Mouse (Mus musculus) right cerebral cortex, postnatal 25 days (tissue): Measurements from ENCODE around the gene Mrpl22.
A peak's percentile ranks its signal among the peaks of the same experiment; 100 is the strongest.
"Not testable (repeated sequence)": the region's sequence is repeated elsewhere in the genome, so short reads cannot be mapped to it uniquely, and the experiment has no call there.

Source experiments
- DNase-seq: peaks from one replicate; pipeline ENCODE4 v3.0.0; 2022

Gene Mrpl22

DNA sequence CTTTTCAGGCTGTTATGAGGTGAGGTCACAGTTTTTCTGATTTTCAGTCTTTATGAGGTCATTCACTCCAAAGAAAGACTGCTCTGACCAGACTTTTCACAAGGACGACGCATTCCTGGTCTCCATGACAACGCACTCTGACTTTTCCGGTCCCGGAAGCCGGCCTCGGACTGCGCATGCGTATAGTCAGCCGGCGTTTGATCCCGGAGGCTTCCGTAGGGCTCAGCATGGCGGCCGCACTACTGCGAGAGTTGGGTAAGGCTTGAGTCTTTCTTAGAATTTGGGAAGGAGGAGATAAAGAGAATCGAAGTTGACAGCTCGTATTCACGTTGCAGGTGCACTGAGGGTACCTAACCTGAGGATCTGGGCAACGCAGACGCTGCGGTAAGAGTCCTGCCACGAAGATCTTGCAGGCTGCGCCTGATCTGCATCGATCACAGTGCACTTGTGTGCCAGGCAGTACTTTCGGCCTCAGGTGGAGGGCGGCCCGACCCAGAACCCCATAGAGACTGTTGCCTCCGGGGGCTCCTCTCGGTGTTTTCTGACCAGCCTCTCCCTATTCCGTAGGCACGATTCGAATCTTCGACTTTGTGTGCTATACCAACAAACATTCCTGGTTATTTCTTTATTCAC, at the start of gene Mrpl22:
Mrpl22 (plus strand) TSS at position 203 of the 633 bp plus-strand sequence.
- DNase-seq = peak; percentile 94

DNA sequence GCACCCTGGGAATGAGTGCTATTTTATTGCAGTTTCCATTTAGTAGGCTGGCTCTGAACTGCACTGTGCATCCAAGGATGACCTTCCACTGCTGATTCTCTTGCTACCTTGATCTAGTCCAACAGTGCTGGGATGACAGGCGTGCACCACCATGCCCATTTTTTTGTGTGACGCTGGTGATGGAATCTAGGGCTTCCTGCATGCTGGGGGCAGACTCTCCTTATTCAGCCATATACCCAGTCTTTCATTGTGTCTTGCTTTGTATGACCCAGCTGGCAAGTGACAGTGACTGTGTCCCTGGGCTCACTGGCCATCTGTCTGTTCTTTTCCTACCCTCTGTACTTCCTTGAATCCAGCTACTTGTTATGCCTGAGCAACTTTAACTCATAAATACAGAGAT, 47.8 kb upstream of the Mrpl22 start:
- no peak for DNase-seq

DNA sequence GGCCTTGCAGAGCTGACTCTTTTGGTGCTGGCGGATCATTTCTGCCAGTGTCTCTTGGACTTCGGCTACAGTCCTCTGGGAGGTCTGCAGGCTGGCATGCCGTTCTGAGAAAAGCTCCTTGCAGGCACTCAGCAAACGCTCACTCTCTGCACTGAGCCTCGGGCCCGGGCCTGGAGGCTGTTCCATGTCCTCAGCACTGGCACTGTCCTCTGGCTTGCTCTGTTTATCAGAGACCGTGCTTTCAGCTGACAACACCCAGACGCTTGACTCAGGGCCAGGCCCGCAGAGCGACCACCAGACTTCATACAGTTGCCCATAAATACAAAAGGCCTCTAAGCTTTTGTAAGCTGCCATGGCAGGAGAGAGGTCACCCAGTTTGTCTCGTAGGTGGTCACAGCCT, 46.4 kb upstream of the Mrpl22 start:
- no peak for DNase-seq

DNA sequence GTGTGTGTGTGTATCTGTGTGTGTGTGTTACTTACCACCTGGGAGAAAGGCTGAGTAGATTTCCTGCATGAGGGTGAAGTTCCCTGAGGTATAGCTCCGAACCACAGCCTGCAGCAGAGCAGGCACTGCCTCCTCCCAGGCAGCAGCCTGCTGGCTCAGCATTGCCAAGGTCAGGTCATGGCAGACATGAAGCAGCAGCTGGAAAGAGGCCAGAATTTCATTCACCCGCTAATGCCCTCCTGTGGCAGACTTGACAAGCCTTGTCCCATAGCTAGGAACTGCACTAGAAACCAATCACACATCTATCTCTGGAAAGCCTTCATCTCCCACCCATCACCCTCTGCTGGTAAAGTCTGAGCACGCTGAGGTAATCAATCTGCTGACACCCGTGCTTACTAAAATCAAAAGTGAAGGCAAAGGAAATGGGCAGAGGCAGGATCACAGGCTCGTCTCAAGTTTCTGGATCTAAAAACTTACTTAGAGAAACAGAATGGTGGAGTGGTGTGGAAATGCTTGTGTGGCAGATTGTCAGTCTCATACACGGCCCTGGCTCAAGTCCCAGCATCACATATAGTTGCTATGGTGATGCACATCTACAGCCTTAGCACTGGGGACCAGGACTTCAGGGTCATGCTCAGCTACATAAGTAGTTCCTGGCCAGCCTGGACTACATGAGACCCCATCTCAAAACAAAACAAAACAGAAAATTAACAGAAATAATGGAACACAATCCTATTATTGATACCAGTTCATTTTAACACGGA, 44.9 kb upstream of the Mrpl22 start:
- peak; percentile 31 for DNase-seq

DNA sequence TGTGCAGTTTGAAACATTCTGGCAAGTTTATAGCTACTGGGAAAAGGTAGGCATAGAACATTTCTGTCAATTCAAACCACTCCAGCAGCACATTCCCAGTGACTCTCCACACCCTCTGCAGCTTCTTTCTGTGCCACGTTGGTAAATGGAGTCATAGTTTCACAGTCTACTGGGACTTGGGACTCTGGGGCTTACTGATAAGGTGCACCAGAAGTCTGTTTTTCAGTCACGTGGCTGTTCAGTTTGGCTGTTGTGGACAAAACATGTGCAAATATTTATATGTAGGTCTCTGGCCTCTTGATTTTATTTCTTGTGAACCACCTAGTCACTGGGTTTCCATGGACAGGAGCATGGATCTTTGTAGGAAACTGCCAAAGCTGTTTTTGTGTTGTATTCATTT, 43.9 kb upstream of the Mrpl22 start:
- no peak for DNase-seq

GRCm38 (mm10) chr11:58129302-58129843, 42.1 kb upstream of the Mrpl22 start:
- no peak for DNase-seq

DNA sequence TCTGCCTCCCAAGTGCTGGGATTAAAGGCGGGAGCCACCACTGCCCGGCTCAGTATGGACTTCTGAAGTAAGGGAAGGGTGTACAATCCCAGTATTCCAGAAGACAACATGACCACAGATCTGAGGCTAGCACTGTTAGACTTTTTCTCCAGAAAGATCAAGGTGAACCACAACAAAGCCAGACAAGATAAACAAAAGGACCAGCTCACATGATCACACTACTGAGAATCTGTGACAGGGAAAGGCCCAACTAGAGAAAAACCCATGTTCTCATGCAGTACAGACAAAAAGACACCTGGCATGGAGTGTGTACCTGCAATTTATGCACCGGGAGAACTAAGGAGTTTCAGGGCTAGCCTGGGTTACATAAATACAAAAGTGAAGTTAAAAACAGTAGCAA, 39.4 kb upstream of the Mrpl22 start:
- DNase-seq = no peak

GRCm38 (mm10) chr11:58134869-58135268, 36.6 kb upstream of the Mrpl22 start:
- DNase-seq = no peak

GRCm38 (mm10) chr11:58135296-58135695, 36.2 kb upstream of the Mrpl22 start:
- DNase-seq = no peak

- no peak for DNase-seq
Measured at GRCm38 (mm10) chr11:58136677-58137076, 34.8 kb upstream of the Mrpl22 start.

DNA sequence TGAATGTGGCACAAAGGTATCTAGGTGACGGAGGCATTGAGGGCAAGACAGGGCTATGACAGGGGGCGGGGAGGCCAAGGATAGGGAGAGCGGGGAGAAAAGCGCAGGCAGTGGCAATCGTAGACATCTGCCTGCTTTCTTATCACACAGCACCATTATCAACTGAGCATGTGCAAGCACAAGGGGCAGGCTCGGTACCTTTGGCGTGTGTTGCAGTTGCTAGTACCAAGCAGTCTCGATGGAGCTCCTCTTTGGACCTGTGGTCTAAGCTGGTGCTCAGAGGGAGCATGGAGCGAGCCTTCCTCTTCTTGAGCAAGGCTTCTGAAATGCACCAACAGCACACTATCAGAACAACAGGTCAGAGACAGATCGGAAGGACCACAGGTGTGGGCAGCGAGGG, 32.6 kb upstream of the Mrpl22 start:
- no peak for DNase-seq

DNA sequence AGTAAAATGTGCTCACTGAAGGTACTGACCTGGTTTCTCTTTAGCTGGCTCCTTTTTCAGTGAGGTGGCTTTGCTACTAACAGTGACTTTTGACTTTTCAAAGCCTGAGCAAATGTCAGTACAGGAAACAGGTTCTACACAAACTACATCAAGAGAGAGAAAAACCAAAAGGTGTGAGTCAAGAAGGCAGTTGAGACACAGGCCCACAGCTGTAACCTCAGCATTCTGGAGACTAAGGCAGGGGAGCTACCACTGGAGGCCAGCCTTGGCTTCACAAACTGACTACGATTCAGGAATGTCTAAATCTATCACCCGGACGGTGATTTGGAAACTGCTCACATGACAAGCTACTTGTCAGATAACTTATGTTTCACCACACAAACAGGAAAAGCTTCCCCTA, 32.0 kb upstream of the Mrpl22 start:
- DNase-seq = no peak

- peak; percentile 48 for DNase-seq
Measured at GRCm38 (mm10) chr11:58143704-58144426, 27.6 kb upstream of the Mrpl22 start.

- DNase-seq = no peak
Measured at GRCm38 (mm10) chr11:58146241-58146640, 25.2 kb upstream of the Mrpl22 start.

DNA sequence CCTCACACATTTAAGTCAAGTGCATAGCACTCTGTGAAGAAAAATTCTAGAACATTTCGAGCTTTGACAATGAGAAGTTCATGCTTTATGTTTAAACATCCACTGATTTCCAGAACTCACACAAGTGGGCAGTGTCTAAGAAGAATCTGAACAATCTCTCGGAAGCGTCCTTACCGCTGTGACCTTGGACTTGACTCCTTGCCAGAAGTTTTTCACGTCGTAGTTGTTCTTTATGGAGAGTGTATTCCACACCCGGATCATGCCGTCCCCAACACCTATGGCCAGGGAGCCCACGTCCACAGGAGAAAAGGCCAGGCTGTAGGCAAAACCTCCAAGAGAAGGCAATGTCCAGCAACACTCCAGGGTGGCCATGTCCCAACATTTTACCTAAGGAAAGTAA, 16.0 kb upstream of the Mrpl22 start:
- no peak for DNase-seq

DNA sequence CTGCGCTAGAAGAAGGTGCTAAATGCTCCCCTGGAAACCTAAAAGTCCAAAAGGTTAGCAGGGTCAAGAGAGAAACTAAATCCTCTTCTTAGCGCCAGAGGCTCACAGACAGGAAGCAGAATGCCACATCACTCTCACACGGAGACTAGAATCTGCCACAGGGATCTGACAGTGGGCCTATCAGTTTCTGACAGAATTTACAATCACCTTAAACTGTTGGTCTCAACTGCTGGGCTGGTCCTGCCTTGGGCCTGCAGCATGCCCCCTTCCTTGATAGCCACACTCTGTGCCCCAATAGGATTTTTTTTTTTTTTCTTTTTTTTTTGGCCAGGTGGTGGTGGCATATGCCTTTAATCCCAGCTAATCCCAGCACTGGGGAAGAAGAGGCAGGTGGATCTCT, 14.6 kb upstream of the Mrpl22 start:
- DNase-seq = no peak

DNA sequence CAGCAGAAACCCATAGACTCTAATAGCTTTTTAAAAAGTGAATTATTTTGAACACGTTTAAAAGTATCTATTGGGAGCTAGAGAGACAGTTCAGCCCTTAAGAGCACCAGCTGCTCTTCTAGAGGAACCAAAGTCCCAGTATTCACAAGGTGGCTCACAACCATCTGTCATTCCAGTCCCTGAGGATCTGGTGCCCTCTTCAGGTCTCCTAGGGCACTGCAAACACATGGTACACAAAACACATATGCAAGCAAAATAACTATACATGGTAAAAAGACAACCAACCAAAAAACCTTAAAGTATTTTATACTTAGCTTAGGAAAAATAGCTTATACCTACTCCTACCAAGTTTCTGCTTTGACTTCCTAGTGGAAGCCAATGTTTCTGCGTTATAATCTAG, 6.4 kb upstream of the Mrpl22 start:
- no peak for DNase-seq

GRCm38 (mm10) chr11:58167822-58168166, 3.7 kb upstream of the Mrpl22 start:
- no peak for DNase-seq

DNA sequence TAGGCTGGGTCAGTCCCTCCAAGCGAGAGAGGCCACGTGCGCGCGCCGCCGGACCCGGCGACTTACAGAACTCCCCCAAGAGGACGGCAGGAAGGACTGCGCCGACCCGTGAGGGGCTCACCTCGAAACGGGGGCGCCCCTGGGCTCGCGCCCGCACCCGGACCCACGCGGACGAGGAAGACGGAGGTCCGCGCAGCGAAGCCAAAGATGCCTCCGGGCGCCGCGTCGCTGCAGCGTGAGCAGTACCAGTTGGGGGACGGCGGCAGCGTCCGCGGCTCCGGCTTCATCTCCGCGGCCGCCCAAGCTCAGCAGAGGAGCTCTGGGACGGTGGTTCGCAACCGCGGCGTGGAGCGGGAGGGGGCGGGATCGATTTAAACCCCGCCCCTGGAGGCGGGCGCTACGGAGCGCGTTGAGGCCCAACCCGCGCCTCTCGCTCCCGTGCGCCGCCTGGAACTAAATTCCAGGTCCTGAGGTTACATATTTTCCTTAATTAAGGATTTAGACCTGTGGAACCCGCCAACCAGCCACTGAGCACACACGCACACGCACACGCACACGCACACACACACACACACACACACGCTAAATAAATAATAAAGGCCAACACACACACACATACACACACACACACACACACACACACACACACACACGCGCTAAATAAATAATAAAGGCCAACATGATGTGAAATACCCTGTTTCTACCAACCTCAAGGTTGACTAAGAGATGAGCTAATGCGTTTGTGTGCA, 3.1 kb upstream of the Mrpl22 start, which contains the start of gene Gemin5:
Gemin5 (minus strand) TSS at position 373 of the 749 bp plus-strand sequence.
- DNase-seq = peak; percentile 87

GRCm38 (mm10) chr11:58169666-58170065, 1.8 kb upstream of the Mrpl22 start:
- DNase-seq = no peak

DNA sequence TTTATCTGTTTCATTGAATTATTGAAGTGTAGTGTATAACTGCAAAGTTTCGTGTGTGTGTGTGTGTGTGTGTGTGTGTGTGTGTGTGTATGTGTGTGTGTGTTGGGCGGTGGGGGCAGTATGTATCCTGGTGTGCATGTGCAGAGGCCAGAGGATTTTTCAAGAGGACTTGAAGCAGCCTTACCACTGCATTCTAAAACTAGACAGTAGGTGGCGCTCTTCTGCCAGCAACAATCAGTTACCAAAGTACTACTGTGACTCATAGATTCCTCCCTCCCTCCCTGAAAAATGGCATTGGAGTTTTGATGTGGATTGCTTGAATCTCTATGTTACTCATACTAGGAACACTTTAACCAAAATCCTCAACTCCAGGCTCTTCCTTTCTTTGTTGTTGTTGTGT, 8.1 kb downstream of the Mrpl22 start:
- DNase-seq = peak; percentile 68

DNA sequence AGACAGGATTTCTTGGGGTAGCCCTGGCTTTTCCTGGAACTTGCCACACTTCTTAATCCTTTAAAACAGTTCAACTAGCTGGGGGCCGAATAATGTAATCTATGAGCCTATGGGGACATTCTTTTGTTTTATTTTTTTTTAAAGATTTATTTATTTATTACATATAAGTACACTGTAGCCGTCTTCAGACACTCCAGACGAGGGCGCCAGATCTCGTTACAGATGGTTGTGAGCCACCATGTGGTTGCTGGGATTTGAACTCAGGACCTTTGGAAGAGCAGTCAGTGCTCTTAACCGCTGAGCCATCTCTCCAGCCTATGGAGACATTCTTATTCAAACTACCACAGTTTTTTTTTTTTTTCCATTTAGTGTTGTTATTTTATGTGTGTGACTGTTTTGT, 8.5 kb downstream of the Mrpl22 start:
- DNase-seq = not testable (repeated sequence)

- no peak for DNase-seq
Measured at GRCm38 (mm10) chr11:58180756-58181155, 9.3 kb downstream of the Mrpl22 start.
